Mouse (Mus musculus): ENCODE measurements around the gene Lamp2.
"Not testable (repeated sequence)": the region's sequence is repeated elsewhere in the genome, so short reads cannot be mapped to it uniquely, and the experiment has no call there.

Lamp2 gene

DNA sequence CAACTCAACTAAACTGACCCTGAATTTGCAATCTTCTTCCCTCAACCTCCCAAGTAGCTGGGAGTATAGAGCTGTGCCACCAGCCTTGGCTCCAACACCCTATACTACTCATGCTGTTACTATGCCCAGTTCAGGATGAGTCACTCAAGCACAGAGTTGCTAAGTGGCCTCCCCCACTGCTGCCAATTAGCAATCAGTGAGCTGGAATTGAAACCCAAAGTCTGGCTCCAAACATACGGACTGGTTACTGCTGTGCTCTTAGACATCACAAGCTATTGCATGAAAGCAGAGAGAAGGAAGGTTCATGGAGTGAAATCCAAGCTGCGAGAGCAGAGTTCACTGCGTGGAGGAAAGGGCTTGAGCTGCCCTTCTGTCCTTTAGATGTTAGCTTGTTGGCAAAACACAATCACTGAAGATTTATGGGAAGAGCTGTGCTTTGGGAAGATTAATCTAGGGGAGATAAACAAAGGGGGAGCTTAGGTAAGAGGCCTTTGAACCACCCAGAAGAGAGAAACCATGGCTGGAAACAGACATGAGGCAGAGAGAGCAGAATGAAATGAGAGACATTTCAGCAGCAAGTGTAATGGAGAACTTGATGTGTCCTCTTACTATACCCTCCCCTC lies 27.3 kb downstream of the Lamp2 start:
- peak; percentile 77 for DNase-seq (ENCODE audit: low read depth, low spot score)

GRCm38 (mm10) chrX:38426043-38426442 lies 30.2 kb downstream of the Lamp2 start:
- DNase-seq (ENCODE audit: low read depth, low spot score): no peak

GRCm38 (mm10) chrX:38423096-38423495 lies 33.2 kb downstream of the Lamp2 start:
- DNase-seq (ENCODE audit: low read depth, low spot score): no peak

GRCm38 (mm10) chrX:38422396-38422795 lies 33.9 kb downstream of the Lamp2 start:
- no peak for DNase-seq (ENCODE audit: low read depth, low spot score)

- DNase-seq (ENCODE audit: low read depth, low spot score): peak; percentile 12
Measured at GRCm38 (mm10) chrX:38403879-38404278, 52.4 kb downstream of the Lamp2 start.

- DNase-seq (ENCODE audit: low read depth, low spot score): no peak
Measured at GRCm38 (mm10) chrX:38402981-38403380, 53.3 kb downstream of the Lamp2 start.

- DNase-seq (ENCODE audit: low read depth, low spot score): no peak
Measured at GRCm38 (mm10) chrX:38402004-38402403, 54.2 kb downstream of the Lamp2 start.

- no peak for DNase-seq (ENCODE audit: low read depth, low spot score)
Measured at GRCm38 (mm10) chrX:38400616-38401015, 55.6 kb downstream of the Lamp2 start.

GRCm38 (mm10) chrX:38399671-38400070 lies 56.6 kb downstream of the Lamp2 start:
- no peak for DNase-seq (ENCODE audit: low read depth, low spot score)

DNA sequence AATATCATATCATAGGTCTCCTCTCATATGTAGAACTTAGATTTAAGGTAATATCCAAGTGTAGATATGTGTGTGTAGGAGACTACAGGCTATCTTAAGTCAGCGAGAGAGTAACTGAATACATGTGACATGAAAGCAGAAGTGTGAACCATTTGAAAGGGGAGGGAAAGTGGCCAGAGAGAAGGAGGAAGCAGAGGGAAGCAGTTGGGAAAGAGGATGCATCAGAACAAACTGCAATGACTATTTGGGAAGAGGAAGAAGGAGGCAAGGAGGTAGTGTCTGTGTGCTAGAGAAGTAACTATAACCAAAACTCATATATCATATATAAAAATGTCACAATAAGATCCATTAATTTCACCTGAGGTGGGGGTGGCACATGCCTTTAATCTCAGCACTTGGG lies 83.1 kb downstream of the Lamp2 start:
- DNase-seq (ENCODE audit: low read depth, low spot score): not testable (repeated sequence)

- not testable (repeated sequence) for DNase-seq (ENCODE audit: low read depth, low spot score)
Measured at GRCm38 (mm10) chrX:38364621-38365020, 91.6 kb downstream of the Lamp2 start.

DNA sequence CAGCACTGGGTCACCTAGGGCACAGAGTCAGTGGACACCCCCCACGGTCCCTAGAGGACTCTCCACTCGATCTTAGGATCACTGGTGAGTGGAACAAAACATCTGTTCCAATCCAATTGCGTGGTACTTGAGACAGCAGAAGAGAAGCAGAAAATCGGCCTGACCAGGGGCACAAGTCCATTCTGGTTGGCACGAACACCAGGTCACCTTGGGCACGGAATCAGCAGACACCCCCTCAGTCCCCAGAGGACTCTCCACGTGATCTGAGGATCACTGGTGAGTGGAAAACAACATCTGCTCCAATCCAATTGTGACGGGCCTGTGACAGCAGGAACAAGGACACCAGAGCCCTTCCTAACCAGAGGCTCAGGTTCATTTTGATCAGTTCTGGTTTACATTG lies 94.2 kb downstream of the Lamp2 start:
- no peak for DNase-seq (ENCODE audit: low read depth, low spot score)

Data from brain, adult 2 months (tissue).